Mouse (Mus musculus) liver, adult 2 months (tissue): ENCODE measurements at regions not wholly inside any gene's neighbourhood (a gene's known extent, or its start where the extent isn't known, plus 50 kb on each side); places are given as distances from the start of the nearest gene placed in this dataset.

Experiments
- CTCF ChIP-seq: fragments of 200-500 bp; IDR thresholded peaks from 2 replicates; pipeline ENCODE4 v1.5.1; 2011; ENCODE audit warnings: low read depth, low read length, control low read depth
- POLR2A ChIP-seq: fragments of 200-500 bp; IDR thresholded peaks from 2 replicates; pipeline ENCODE4 v1.6.1; 2011; ENCODE audit warnings: low read length, control low read depth; ENCODE audit not compliant: insufficient read depth; ENCODE audit errors: extremely low read depth

DNA sequence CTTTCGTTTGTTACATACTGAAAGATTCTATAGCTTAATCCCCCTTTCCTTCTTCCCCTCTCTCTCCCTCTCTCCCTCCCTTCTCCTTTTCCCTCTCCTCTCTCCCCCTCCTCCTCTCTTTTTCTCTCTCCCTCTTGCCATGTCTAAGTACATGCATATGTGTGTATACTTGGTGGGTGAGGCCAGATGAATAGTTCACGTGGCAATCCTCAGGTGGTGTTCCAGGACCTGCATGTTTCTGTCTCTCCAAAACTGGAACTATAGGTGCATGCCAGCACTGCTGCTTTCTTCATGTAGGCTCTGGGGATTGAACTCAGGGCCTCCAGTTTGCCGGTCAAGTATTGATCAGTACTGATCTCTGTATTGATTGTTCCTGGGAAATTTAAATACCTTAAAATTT, 161.4 kb downstream of the 4930596D02Rik start:
- no peak for TF ChIP-seq CTCF
- no peak for TF ChIP-seq POLR2A
